Mouse (Mus musculus): ENCODE results near the gene Dut. TPM values are rescaled to one million over a fixed set of nuclear protein-coding genes. Genes with fewer than 3 reads are reported as not detected.

The Dut gene
- polyA plus RNA-seq, 1 experiment: 99.9 TPM

DNA sequence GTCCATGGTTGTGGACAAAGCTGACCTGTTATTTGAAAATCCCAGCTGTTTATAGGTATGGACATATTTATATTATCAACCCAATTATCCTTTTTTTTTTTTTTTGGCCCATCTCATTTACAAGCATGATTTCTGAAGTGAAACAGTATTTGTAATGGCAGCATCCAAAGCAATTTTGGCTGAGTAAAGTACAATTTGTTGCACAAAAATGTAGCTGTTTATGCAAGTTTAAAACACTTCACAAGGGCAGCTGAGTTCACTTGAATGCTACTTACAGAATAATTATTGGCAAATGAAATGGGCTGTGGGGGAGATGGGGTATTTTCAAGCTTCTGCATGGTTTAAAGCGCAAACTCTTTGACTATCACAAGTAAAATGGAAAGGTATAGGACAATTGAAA, 51.9 kb downstream of the Dut start:
- Histone ChIP-seq H3K36me3 (ENCODE audit: control insufficient read depth, insufficient read depth) (peaks cover 39% of the 10 kb centered on the region), H3K79me2 (ENCODE audit: control insufficient read depth, insufficient read depth) (no peaks in the 10 kb centered on the region), H3K4me3 (ENCODE audit: insufficient read depth, poor library complexity, severe bottlenecking) (no peak overlapping the region), H3ac (ENCODE audit: control insufficient read depth, insufficient read length, low read depth) (no peak overlapping the region), H3K79me3 (ENCODE audit: low read depth) (no peaks in the 10 kb centered on the region), H3K27me3 (ENCODE audit: control insufficient read depth, insufficient read depth, insufficient read length) (no peaks in the 10 kb centered on the region)
- no peak for TF ChIP-seq MYOG (IDR thresholded peaks at IDR 0.05; ENCODE audit: control insufficient read depth, extremely low read depth, insufficient read length)
- TF ChIP-seq MYOD1 (IDR thresholded peaks at IDR 0.05; ENCODE audit: control insufficient read depth, insufficient read length, low read depth): no peak

DNA sequence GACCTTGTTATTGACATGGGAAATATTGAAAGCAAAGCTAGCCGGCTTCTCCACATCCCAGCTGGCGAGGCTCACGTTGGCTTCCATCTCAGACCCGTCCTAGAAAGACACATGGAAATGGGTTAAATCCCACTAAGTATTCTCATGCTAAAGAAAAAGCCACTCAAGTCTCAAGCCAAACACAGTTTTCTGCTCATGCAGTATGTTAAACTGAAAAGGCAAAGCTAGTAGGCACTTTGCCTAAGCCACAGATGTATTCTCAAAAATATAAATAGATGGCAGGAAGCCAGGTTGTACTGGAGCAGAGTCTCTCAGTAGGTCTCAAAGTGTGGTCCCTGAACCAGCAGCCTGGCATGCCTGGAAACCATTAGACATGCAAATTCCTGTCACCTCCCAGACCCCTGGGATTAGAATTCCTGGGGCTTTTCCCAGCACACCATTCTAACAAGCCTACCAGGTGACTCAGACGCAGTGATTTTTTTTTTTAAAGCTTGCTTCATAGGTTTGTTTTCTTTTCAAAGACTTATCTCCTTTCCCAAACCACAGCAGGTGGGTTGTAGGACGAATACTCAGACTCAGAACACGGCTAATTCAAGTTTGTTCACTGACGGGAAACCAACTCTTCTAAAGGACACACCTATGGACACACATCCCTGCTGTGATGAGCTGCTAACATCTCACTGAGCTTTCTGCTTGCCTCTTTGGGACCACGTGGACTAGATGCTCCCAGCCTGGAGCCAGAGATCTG, 55.1 kb downstream of the Dut start:
- peaks cover 54% of the 10 kb centered on the region for H3K36me3 ChIP-seq (ENCODE audit: control insufficient read depth, insufficient read depth)
- no peak for TF ChIP-seq MYOG (IDR thresholded peaks at IDR 0.05; ENCODE audit: control insufficient read depth, extremely low read depth, insufficient read length)
- TF ChIP-seq USF1 (IDR thresholded peaks at IDR 0.05; ENCODE audit: low read depth): peak; percentile 34
- TF ChIP-seq MAX (IDR thresholded peaks at IDR 0.05): peak; percentile 55
- TF ChIP-seq CEBPB (IDR thresholded peaks at IDR 0.05; ENCODE audit: low read depth): peak; percentile 53
- peak; percentile 52 for TF ChIP-seq FOSL1 (IDR thresholded peaks at IDR 0.05; ENCODE audit: insufficient read depth, low read length, poor library complexity, severe bottlenecking)

DNA sequence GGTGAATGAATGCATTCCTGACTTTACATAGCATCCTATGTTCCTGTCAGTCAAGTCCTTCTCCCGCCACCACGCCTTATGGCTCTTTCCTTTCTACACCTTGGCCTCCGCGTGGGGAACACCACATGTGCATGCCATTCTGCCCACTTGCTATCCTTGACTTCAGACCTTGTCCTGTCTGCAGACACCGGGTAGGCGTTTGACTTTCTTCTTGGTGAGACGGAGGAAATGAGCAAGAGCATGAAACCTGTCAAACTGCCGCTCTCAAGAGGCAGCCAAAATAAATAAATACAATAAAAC, 55.6 kb downstream of the Dut start:
- Histone ChIP-seq H3K36me3 (ENCODE audit: control insufficient read depth, insufficient read depth) (peaks cover 60% of the 10 kb centered on the region), H3K4me3 (ENCODE audit: insufficient read depth, poor library complexity, severe bottlenecking) (no peak overlapping the region), H3K79me3 (ENCODE audit: low read depth) (no peaks in the 10 kb centered on the region), H3K79me2 (ENCODE audit: control insufficient read depth, insufficient read depth) (no peaks in the 10 kb centered on the region), H3ac (ENCODE audit: control insufficient read depth, insufficient read length, low read depth) (no peak overlapping the region), H3K27me3 (ENCODE audit: control insufficient read depth, insufficient read depth, insufficient read length) (no peaks in the 10 kb centered on the region)
- TF ChIP-seq CEBPB (IDR thresholded peaks at IDR 0.05; ENCODE audit: low read depth): no peak
- TF ChIP-seq USF1 (IDR thresholded peaks at IDR 0.05; ENCODE audit: low read depth): no peak
- TF ChIP-seq MYOG (IDR thresholded peaks at IDR 0.05; ENCODE audit: control insufficient read depth, extremely low read depth, insufficient read length): no peak
- TF ChIP-seq MYOD1 (IDR thresholded peaks at IDR 0.05; ENCODE audit: control insufficient read depth, insufficient read length, low read depth): no peak
- no peak for TF ChIP-seq MAX (IDR thresholded peaks at IDR 0.05)
- TF ChIP-seq FOSL1 (IDR thresholded peaks at IDR 0.05; ENCODE audit: insufficient read depth, low read length, poor library complexity, severe bottlenecking): no peak
- TF ChIP-seq CTCF (IDR thresholded peaks at IDR 0.05; ENCODE audit: control insufficient read depth, insufficient read depth, insufficient read length): no peak

More for the DNA sequence above, 55.1 kb downstream of the Dut start:
- Histone ChIP-seq H3K79me2 (ENCODE audit: control insufficient read depth, insufficient read depth) (no peaks in the 10 kb centered on the region), H3K27me3 (ENCODE audit: control insufficient read depth, insufficient read depth, insufficient read length) (no peaks in the 10 kb centered on the region), H3ac (ENCODE audit: control insufficient read depth, insufficient read length, low read depth) (no peak overlapping the region), H3K4me3 (ENCODE audit: insufficient read depth, poor library complexity, severe bottlenecking) (no peak overlapping the region), H3K79me3 (ENCODE audit: low read depth) (no peaks in the 10 kb centered on the region)

DNA sequence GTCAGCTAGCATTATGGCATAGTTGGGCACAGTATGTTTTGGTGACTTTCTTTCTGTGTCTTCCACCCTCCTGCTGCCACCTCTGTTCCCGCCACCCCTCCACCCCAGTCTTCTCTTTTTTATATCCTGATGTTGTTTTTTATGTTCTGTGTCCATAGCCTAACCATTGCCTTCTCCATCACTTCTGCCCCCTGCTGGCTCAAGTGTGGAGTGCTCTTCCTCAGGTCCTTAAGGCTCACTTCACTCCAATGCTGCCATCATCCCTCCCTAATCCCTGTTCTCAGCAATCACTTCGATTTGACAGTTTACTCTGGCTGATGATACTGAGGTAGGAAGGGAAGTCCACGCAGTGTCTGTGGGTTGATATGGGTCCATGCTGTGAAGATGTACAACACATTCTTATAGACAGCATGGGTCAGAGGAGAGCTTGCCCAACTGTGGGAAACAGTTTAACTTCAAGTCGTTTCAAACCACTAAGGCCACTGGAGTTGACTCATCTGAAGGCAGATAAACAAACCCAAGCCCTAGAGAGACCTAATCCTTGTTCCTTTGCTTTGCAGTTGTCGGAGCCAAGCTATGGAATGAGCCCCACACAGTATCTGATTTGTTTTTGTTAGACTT, 56.9 kb downstream of the Dut start:
- H3ac ChIP-seq (ENCODE audit: control insufficient read depth, insufficient read length, low read depth): no peak overlapping the region
- H3K27me3 ChIP-seq (ENCODE audit: control insufficient read depth, insufficient read depth, insufficient read length): no peaks in the 10 kb centered on the region
- H3K4me3 ChIP-seq (ENCODE audit: insufficient read depth, poor library complexity, severe bottlenecking): no peak overlapping the region
- TF ChIP-seq FOSL1 (IDR thresholded peaks at IDR 0.05; ENCODE audit: insufficient read depth, low read length, poor library complexity, severe bottlenecking): peak; percentile 65
- no peak for TF ChIP-seq CTCF (IDR thresholded peaks at IDR 0.05; ENCODE audit: control insufficient read depth, insufficient read depth, insufficient read length)
- TF ChIP-seq CEBPB (IDR thresholded peaks at IDR 0.05; ENCODE audit: low read depth): peak; percentile 65
- no peak for TF ChIP-seq MYOD1 (IDR thresholded peaks at IDR 0.05; ENCODE audit: control insufficient read depth, insufficient read length, low read depth)
- peaks cover 66% of the 10 kb centered on the region for H3K36me3 ChIP-seq (ENCODE audit: control insufficient read depth, insufficient read depth)
- no peaks in the 10 kb centered on the region for H3K79me3 ChIP-seq (ENCODE audit: low read depth)
- H3K79me2 ChIP-seq (ENCODE audit: control insufficient read depth, insufficient read depth): no peaks in the 10 kb centered on the region

DNA sequence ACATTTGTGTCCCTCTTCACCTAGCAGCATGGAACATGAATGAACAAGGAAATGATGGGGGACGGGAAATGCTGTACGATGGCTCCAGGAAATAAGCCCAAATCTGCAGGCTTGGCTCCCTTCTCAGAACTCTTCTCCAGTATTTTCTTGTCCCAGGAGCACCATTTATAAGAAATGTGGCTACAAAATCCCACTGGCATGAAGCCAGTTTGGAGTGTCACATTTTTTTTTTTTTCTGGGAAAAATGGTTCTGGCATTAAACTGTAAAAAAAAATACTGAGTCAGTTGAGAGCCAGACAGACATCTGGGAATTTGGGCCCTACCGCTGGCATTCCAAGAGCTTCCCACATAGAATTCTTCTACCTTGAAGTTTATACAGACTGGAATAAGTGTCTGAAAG, 57.8 kb downstream of the Dut start:
- Histone ChIP-seq H3K79me3 (ENCODE audit: low read depth) (no peaks in the 10 kb centered on the region), H3ac (ENCODE audit: control insufficient read depth, insufficient read length, low read depth) (no peak overlapping the region), H3K36me3 (ENCODE audit: control insufficient read depth, insufficient read depth) (peaks cover 73% of the 10 kb centered on the region), H3K79me2 (ENCODE audit: control insufficient read depth, insufficient read depth) (no peaks in the 10 kb centered on the region), H3K27me3 (ENCODE audit: control insufficient read depth, insufficient read depth, insufficient read length) (no peaks in the 10 kb centered on the region), H3K4me3 (ENCODE audit: insufficient read depth, poor library complexity, severe bottlenecking) (no peak overlapping the region)
- no peak for TF ChIP-seq CTCF (IDR thresholded peaks at IDR 0.05; ENCODE audit: control insufficient read depth, insufficient read depth, insufficient read length)
- no peak for TF ChIP-seq FOSL1 (IDR thresholded peaks at IDR 0.05; ENCODE audit: insufficient read depth, low read length, poor library complexity, severe bottlenecking)
- TF ChIP-seq MAX (IDR thresholded peaks at IDR 0.05): no peak
- TF ChIP-seq MYOG (IDR thresholded peaks at IDR 0.05; ENCODE audit: control insufficient read depth, extremely low read depth, insufficient read length): no peak
- TF ChIP-seq MYOD1 (IDR thresholded peaks at IDR 0.05; ENCODE audit: control insufficient read depth, insufficient read length, low read depth): no peak
- no peak for TF ChIP-seq USF1 (IDR thresholded peaks at IDR 0.05; ENCODE audit: low read depth)
- no peak for TF ChIP-seq CEBPB (IDR thresholded peaks at IDR 0.05; ENCODE audit: low read depth)

DNA sequence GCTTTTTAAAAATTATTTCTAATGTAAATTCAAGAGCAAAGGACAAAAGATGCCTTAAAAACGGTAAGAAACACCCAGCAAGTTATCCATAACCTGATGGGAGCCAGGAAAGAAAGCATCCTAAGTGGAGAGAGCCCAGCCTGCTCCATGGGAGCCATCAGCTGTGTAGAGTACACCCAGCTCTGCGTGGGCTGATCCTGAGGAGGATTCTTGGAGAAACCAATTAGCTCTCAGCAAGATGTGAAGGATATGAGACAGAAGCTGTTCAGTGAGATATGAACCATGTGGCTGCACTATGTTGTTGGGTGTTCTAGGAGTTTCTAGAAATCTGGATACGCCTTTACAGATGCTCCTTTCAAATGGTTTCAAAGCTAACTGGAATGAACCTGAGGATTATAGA, 58.7 kb downstream of the Dut start:
- Histone ChIP-seq H3K79me2 (ENCODE audit: control insufficient read depth, insufficient read depth) (no peaks in the 10 kb centered on the region), H3K36me3 (ENCODE audit: control insufficient read depth, insufficient read depth) (peaks cover 69% of the 10 kb centered on the region), H3K4me3 (ENCODE audit: insufficient read depth, poor library complexity, severe bottlenecking) (no peak overlapping the region), H3K27me3 (ENCODE audit: control insufficient read depth, insufficient read depth, insufficient read length) (no peaks in the 10 kb centered on the region), H3K79me3 (ENCODE audit: low read depth) (no peaks in the 10 kb centered on the region), H3ac (ENCODE audit: control insufficient read depth, insufficient read length, low read depth) (no peak overlapping the region)
- TF ChIP-seq USF1 (IDR thresholded peaks at IDR 0.05; ENCODE audit: low read depth): no peak
- TF ChIP-seq FOSL1 (IDR thresholded peaks at IDR 0.05; ENCODE audit: insufficient read depth, low read length, poor library complexity, severe bottlenecking): no peak

Other genes starting within 250 kb of the Dut start
- gene Slc24a5, start 179.1 kb upstream of the Dut start, polyA plus RNA-seq (2012; fragmentation: generic; extraction: Trizol): 0.04 TPM
- 29.9 TPM for gene Myef2, start 123.5 kb upstream of the Dut start, polyA plus RNA-seq (2012; fragmentation: generic; extraction: Trizol)
- gene Ctxn2, start 110.5 kb upstream of the Dut start, polyA plus RNA-seq (2012; fragmentation: generic; extraction: Trizol): not detected
- not detected for gene Slc12a1, start 94.7 kb upstream of the Dut start, polyA plus RNA-seq (2012; fragmentation: generic; extraction: Trizol)

All from C2C12 (cell line).